Mouse (Mus musculus) thymus, postnatal 4 days (tissue): ENCODE results near the gene Col26a1.

Experiments
- DNase-seq: peaks from one replicate; pipeline ENCODE4 v3.0.0; 2021

The Col26a1 gene

DNA sequence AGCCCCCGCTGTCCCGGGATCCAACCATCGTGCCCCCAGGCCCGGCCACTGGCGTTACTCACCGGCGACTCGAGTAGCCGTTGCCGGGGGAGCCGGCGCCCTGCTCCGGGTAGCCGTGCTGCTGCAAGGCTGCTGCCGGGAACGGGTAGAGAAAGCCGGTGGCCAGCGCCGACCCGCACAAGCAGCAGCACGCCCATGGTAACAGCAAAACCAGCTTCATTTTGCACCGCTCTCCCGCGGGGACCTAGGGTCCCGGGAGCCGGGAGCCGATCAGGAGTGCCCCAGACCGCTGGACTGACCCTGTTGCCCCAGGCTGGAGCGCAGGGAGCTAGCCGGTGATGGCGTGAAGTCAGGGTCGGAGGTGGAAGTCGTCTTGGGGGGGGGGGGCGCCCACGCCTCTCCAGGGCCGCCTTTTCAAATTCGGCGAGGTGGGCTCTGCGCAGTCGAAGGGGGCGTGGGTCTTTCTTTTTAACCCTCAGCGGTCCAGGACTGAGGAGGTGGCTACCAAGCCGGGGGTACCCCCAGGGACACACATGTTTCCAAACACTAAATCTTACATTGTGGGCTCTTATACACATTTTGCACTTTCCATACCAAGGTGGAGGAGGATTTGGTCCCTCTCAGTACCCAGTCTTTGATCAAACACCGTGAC, at the start of gene Col26a1:
TSS of gene Col26a1 (minus strand) at position 422 of the 652 bp plus-strand sequence.
- peak; percentile 32 for DNase-seq

DNA sequence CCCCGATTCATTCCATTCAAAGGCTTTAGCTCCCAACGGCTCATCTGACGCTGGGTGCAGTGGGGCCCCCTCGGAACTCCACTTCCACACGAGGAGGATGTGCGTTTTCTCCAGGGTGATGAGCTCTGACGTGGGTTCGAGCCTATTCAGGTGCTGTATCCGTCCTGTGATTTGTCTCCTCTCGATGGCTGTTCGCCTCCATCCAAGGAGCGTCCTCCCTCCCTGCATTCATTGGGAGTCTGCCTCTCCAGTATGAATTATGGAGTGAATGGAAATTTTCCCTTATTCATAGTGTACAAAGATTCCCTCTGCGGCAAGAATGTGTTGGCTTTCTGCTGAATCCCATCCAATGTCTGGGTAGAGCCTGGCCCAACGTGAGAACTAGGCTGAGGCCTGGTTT, 48.9 kb upstream of the Col26a1 start:
- no peak for DNase-seq

DNA sequence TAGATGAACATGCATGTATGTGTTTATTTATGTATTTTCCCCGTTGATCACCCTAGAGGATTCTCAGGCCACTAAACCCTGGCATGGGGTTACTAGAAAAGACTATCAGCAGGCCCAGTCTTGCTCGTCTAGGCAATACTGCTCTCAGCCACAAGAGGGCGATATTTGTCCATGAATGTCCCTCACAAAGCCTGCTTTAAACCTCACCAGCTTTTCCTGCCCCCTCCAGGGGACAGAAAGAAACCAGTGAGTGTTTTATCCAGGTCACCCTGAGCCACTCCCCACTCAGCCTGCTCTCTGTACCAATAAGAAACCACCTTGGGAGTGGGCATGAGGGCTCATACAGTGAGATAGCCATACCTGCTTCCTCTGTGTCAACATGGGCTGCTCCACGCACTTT, 46.1 kb upstream of the Col26a1 start:
- DNase-seq: peak; percentile 88

DNA sequence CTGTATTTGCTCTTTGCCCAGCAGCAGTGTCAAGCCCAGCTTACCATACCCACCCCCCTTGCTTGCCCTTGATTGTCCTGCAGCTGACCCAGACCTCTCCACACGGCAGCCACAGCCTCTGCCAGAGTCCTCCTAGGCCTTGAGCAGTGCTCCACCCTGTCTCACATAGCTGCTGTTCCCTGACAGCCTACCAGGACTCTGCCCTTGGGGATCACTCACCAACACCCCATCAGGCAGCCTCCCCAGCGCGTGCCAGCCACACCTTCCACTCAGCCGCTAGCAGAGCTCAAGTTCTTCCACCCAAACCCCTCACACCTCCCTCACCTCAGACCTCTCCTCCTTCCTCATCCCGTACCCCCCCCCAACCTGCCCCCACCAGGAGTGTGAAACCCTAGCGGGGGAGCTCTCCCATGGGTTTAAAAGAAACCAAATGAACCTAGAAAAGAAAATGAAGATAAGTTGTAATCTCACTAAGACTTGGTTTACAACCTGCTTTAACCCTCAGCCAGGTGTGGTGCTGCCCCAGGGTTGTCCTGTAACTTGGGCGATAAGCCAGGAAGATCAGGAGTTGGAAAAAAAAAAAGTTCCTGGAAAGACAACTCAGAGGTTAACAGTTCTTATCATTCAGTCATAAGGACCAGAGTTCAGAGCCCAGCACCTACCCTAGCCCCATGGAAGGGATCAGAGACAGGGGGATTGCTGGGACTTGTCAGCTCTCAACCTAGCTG, 40.9 kb upstream of the Col26a1 start:
- DNase-seq: no peak

DNA sequence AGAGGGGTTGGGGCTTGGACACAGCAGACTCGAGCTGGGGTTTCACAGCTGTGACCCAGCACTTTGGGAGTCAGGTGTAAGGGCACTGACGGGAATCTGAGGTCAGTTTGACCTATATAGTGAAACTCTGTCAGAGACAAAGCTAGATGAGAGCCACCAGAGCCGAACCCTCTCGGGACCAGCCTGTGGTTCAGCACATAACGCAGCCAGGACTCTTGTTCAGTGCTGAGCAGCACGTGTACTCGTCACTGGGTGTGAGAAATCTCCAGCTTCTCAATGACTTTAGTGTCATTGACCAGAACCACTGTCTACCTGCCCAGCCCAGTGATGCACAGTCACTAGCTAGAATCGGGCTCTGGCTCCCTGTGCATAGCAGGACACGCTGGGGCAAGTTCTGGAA, 39.8 kb upstream of the Col26a1 start:
- DNase-seq: no peak

DNA sequence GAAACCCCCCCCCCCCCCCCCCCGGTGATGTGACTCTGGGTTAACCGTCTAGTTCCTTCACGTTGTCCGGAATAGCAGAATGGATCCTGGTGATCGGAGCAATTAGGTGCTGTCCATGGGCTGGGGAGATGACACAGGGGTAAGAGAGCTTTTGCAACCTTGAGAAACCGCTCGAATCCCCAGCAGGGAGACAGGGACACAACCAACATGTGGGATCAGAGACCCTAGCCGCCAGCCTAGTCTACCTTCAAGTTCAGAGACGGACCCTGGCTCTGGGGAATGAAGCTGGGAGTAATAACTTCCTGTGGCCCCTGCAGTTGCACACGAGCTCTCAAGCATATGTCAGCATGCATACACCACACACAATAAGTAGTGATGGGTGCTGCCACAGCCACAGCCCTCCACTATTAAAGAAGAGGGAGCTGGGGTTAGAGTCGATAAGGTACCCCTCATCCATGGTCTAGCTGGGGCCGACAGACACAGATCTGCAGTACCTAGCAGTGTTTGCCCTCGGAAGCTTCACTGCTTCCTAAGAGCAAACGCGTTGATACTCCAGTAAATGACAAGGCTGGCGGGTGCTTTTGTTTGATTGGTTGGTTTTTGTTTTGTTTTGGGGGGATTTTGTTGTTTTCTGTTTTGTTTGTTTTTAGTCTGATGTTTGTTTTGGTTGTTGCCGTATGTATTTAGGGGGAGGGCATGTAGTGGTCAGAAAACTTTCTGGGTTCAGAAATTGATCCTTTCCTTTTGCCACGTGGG, 36.7 kb upstream of the Col26a1 start:
- DNase-seq: peak; percentile 30

DNA sequence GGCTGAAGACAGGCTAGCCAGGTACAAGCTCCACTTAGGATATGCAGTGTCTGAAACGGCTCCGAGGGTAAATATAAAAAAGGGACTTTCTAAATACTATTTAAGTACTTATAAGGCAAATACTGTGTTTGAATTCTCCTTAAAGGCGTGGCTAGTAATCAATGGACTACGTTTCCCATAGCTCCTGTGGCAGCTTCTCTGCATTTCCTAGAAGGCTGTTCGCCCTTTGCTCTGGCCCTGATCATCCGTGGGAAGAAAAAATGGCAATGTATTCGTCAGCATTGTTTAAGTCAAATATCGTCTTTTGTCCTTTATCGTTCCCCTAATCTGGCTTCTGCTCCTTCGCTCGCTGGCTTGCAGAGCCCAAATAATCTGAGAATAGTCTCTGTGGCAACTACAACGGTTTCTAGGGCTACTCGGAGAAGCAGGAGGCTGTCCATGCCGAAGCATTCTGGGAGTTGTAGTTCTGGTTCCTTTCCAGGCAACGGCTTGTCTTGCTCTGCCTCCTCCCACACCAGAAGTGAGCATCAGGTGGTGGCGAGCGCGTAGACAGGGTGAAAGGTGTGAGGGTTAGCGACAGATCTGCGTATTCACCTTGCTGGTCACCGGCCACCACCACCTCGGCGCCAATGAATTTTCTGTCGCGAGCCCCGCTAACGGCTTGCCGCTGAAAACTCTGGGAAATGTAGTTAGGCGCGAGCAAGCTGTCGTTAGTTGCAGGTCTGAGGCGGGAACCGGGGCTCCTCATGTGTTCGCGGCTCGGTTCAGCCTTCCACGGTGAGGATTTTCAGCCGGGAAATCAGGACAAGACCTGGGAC, 35.9 kb upstream of the Col26a1 start:
- peak; percentile 70 for DNase-seq

DNA sequence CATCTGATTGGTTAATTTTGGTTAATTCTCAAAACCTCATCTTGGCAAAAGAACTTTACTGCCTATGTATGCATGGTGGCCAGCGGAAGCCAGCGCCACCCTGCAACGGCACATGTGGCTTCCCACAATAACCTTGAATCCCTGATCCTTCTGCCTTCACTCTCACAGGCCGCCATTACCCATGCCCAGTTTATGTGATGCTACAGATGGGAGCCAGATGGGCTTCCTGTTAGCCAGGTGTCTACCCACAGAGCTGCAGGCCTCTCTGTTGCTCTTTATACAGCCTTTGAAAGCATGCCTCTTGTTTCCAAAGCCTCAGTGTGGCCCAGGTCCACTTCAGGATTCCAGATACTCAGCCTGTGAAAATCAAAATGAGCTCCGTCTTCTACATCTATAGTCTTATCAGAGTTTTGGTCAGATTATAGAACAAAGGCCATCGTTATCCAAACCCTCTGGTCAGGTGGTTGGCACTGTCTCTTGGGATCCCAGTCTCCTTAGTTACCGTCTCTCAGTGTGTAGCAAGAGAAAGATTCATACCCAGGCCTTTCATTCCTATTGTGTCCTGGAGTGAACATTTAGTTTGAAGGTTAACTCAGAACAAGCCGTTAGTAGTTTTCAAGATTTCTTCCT, 34.7 kb upstream of the Col26a1 start:
- no peak for DNase-seq

DNA sequence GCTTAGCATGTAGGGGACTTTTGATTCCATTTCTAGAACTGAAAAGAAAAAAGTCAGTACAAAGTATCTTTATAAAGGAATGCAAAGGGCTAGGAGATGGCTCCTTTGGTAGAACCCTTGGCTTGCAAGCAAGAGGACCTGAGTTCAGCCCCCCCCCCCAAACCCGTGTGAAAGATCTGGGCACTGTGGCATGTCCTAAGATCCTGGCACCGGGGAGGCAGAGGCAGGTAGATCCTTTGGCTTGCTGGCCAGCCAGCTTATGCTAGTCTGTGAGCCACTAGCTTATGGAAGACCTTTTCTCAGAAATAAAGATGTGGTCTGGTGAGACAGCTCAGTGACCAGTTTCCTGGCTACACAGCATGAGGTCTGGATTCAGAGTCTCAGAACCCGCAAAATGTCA, 31.2 kb upstream of the Col26a1 start:
- DNase-seq: no peak

DNA sequence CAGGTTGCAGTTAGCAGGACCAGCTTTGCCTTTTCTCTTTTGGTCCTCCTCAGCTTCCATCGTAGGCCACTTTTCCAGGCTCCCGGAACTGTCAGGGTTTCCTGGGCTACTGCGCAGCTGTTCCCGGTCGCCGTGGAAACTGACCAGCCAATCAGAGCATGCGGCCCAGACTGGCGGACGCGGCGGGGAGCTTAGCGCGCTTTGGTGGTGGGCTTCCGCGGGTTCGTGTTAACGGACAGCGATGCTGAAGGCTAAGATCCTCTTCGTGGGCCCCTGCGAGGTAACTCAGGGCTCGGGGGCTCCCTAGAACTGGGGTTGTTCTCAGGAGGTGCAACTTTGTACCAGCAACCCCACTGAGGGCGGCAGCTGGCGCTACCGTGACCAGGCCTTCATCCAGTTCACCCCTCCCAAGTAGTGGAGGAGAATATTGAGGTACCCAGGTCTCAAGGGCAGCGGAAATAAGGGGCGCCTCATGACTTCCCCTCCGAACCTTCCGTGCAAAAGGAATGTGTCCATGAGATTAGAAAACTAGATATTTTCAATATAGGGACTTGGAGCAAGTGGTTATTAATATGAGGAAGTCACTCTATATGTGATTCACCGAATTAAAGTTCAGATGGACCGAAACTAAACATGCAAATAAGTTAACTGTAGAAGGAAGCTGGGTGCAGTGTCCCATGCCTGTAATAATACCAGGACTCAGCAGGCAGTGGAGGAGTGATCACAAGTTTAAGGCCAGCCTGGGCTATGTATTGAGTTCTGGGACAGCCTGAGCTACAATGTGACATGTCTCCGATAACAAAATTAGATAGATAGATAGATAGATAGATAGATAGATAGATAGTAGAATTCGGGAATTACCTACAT, 25.2 kb upstream of the Col26a1 start, which contains the start of gene Ift22:
TSS of gene Ift22 (plus strand) at position 160 of the 867 bp plus-strand sequence.
- peak; percentile 89 for DNase-seq

DNA sequence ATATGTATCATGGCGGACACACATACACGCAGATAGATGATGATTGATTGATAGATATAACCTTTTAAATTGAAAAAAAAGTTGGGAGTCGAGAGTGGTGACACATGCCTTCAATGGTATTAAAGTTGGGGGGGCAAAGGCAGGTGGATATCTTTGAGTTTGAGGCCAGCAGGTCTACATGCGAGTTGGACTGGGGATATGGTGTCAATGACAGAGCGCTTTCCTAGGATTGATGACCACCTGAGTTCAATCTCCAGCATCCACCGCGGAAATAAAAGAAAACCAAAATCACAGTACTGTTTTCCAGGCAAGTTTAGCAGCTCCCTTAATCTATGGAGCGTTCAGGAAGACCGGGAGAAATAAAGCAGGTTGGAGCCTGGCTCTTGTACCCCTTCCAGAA, 24.6 kb upstream of the Col26a1 start:
- no peak for DNase-seq

DNA sequence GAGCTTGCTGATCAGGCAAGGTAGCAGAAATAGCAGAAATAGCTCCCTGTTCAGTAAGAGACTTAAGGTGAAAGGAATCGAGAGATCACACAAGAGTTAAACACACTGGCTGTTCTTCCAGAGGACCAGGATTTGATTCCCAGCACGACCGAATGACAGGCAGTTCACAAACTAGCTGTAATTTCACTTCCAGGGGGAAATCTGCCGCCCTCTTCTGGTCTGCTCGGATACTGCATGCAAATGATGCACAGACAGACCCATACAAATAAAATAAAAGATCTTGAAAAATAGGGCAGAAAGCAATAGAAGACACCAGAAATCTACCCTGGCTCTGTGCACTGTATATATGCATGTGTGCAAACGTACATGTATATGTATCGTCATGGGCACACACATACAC, 22.6 kb upstream of the Col26a1 start:
- peak; percentile 78 for DNase-seq

DNA sequence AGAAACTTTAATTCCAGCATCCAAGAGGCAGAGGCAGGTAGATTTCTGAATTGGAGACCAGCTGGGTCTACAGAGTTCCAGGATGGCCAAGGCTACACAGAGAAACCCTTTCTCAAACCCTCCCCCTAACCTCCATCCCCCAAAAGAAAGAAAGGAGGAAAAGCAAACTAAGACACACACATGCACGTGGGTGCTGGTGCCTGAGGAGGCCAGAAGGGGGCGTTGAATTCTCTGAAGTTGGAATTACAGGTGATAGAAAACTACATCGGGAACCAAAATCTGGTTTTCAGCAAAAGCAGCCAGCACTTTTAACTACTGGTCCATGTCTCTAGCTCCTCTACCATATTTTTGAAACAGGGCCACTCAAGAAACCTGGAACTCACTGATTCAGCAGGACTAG, 21.6 kb upstream of the Col26a1 start:
- DNase-seq: no peak

DNA sequence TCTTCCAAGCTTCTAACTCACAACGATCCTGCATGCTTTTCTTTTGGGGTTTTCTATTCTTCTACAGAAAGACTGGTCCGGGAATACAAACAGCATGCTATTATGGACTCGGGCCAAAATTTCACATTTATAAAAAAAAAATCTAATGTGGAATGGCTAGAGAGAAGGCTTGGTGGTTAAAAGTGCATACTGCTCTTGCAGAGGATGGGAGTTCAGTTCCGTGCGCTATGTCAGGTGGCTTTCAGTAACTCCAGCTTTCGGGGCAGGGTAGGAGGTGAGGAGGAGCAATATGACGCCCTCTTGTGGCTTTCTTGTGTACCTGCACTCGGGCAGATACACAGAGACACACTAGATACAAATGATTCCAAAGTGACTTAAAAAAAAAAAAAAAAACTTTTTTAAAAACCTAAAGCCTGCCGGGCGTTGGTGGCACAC, 12.5 kb upstream of the Col26a1 start:
- no peak for DNase-seq

DNA sequence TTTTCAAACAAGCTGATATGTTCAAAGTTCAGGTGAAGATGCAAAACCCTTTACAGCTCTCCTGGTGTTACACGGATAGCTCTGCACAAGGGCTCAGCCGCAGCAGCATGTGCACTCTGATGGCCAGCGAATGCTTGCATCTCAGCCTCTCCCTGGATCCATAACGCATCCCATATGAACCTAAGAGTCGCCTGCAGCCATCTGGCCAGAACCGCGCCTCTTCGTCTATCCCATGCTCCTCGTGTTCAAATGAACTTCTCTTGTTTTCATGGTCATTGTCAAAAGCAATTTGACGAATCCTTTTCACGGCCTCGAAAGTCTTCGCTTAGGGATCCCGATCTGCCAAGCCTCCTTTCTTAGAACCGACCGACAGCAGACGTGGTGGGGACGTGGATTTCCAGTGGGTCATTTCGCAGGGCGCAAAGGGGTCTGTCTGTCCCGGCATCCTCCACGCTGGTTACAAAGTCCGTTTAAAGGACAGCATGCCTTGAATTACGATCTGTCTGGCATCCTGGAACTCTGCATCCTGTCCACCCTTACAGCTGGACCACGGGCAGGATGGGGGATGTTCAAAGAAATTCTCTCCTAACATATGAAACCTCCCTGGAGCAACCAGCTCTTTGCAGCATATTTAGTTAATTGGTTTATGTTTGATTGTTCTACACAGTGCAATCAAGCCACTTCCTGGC, 12.0 kb upstream of the Col26a1 start:
- no peak for DNase-seq

DNA sequence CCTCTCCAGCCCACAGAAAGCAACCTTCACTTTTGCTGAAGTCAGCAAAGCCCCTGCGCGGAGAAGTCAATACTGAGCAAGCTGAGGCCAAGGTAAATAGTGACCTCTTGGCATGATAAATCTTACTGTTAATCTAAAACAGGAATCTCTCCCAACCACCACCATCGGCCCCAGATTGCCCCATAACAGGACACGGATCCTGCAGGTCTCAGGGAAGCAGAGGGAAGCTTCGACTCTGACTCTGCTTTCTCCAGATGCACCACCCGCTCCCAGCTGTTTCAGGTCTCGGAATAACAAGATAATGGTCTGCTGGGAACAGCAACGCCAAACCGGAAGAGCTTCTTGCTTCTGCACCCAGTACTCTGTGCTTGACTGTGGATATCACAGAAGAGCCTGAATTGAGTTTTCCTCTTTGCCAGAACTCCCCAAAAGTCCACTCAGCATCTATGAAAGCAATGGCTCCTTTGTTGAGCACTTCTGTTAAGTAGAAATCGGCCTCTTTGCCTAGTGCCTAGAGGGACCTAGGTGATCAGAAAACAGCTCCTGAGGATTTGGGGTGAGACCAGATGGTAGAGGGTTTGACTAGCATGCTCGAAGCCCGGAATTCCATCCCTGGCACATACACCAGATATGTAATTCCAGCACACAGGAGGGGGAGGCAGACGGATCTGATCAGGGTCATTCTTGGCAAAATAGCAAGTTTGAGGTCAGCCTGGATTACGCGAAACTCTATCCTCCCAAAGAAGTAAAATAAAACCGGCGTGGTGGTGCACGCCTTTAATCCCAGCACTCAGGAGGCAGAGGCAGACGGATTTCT, 5.7 kb upstream of the Col26a1 start:
- no peak for DNase-seq

DNA sequence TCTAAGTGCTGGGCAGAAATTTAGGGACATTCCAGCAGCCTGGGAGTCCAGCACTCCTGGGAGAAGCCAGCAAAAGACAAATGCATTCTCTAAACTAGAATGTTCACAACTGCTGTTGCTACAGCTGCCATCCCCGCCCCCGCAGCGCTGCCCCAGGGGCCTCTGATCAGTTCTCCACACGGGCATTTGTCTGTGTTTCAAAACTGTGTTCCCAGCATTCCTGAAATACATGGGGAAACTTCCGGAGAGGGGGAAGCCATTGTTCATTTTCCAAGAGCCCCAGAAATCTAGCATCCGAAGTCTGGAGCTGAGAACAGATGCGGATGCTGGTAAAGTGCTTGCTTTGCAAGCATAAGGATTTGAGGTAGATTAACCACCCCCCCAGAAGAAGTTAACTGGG, 3.9 kb upstream of the Col26a1 start:
- no peak for DNase-seq

DNA sequence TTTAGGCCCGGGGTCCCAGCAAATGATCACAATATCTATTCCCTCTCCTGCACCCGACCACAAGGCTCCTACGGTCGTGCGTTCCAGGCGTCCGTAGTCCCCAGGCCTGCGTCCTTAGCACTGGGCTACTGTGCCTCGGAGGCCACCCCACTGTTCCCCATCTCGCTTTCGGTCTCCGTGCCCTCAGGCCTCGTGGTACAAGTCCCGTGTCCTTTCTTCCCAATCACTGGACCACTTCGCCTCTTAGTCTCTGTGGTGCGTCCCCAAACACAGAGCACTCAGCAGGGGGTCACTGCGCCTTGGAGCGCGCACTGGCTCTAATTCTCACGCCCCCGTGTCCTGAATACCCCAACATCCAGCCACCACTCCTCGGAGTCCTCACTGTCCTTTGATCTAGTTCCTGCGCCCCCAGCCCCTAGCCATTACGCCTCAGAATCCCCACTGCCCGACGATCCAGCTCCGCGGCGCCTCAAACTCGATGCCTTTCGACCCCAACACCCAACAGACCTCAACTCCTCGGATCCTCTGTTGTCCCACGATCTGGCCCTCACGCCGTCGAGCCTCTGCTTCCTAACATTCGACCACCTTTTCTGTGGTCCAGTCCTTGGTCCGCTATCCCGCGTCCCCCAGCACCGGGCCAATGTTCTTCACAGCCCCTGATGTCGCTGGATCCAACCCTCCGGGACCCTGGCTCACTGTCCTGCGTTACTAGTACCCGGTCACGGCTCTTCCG, 788 bp downstream of the Col26a1 start:
- no peak for DNase-seq

DNA sequence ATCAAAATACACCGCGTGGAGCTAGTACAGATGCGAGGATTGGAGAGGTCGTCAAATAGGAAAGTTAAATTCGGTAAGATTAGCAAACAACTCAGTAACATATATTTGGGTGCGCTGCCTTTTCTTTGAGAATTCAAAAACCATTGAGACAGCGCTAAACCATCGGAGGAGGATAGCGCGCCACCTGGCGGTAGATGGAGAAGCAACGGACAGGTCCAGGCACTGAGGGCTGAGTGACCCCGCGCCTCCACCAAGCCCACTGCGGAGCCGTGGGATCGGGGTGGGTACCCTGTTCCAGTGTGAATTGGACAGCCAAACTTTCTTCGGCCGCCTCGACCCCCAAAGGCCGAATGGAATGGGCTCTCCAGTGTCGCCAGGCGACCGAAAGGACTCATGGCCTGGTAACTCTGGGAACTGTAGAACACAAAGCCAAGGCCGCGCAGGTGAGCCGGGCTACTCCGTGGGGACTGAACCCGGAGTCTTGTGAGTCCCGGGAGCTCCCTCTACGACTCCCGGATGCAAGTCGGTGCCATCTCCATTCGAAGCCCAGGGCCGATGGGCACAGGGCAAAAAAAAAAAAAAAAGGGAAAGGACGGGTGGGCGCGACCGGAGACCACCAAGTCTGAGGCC, 1.5 kb downstream of the Col26a1 start:
- DNase-seq: peak; percentile 96
